In the genomic region with DNA sequence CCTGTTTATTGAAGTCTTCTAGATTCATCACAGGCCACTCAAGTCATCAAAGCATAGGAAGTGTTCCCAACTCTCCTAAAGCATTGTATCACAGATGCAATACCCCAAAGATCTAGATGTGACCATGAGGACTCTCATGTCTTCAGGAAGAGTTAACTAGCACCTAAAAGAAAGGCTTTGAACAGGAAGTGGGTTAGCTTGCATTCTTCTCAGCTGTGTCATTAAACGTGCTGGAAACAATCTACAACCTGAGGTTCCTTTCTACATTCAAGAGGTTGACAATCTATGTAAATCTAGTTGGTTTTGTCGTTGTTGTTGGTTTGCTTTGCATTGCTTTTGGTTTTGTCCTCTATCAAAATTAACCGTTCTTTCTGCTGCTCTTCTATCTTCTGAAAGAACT, we compare ENCODE assay signal across 22 mouse cellular contexts. TPM values are rescaled to one million over a fixed set of nuclear protein-coding genes. Genes with fewer than 3 reads are reported as not detected.
DNase-seq lines count a peak whose midpoint lies in the region; ATAC-seq and TF ChIP-seq lines count a peak whose summit lies in the region.
"Had no signal": no experiment of that assay in that cellular context is flagged by ENCODE, and none has a peak within 500 bp of the region (broad histone marks: within the 10 kb centered on the region; RNA-seq: fewer than 3 reads in every experiment).

No protein-coding gene starts in this region.

- WGBS in hindbrain, embryonic 12.5 days: 80% methylated on average over 3 of the region's 3 CpGs
- 81% methylated on average over 3 of the region's 3 CpGs for WGBS in midbrain, embryonic 13.5 days

- ATAC-seq in inflammation-experienced regulatory T-cells, adult 6 months: peak; percentile 89
- ATAC-seq in hindbrain, embryonic 12.5 days (ENCODE audit: low FRiP score): no peak
- no peak for ATAC-seq in midbrain, embryonic 13.5 days
- ATAC-seq: forebrain, embryonic 13.5 days; forebrain, postnatal 0 days; hindbrain, embryonic 16.5 days had no signal

- H3K9me3 ChIP-seq in CH12.LX (replicated peaks; ENCODE audit: low read length): no peaks in the 10 kb centered on the region
- H3K9me3 ChIP-seq in hindbrain, embryonic 12.5 days (replicated peaks): no peaks in the 10 kb centered on the region
- H3K9me3 ChIP-seq in midbrain, embryonic 13.5 days: no peaks in the 10 kb centered on the region
- H3K9me3 ChIP-seq: embryonic facial prominence, embryonic 10.5 days; forebrain, embryonic 13.5 days; heart, embryonic 15.5 days had no signal

- no peaks in the 10 kb centered on the region for H3K79me2 ChIP-seq in CH12.LX (replicated peaks; ENCODE audit: control insufficient read depth, extremely low read depth, insufficient read depth, poor library complexity, severe bottlenecking)

- H3K36me3 ChIP-seq in CH12.LX (replicated peaks in 1 of 2; ENCODE audit: control insufficient read depth in 1 of 2, insufficient read depth in 1 of 2, low read length in 1 of 2): no peaks in the 10 kb centered on the region
- H3K36me3 ChIP-seq in hindbrain, embryonic 12.5 days: no peaks in the 10 kb centered on the region
- no peaks in the 10 kb centered on the region for H3K36me3 ChIP-seq in midbrain, embryonic 13.5 days
- H3K36me3 ChIP-seq: embryonic facial prominence, embryonic 10.5 days; heart, embryonic 15.5 days had no signal

- no peaks in the 10 kb centered on the region for H3K4me1 ChIP-seq in CH12.LX (ENCODE audit: control insufficient read depth in 1 of 2, insufficient read depth in 2 of 2)
- no peaks in the 10 kb centered on the region for H3K4me1 ChIP-seq in hindbrain, embryonic 12.5 days
- 0 out of 2 replicates have a peak, but pooled peaks cover 3% of the 10 kb centered on the region for H3K4me1 ChIP-seq in midbrain, embryonic 13.5 days (replicated peaks)
- H3K4me1 ChIP-seq: embryonic facial prominence, embryonic 10.5 days; forebrain, embryonic 13.5 days; heart, embryonic 15.5 days had no signal

- H3K27me3 ChIP-seq in CH12.LX (replicated peaks): no peaks in the 10 kb centered on the region
- H3K27me3 ChIP-seq in hindbrain, embryonic 12.5 days: no peaks in the 10 kb centered on the region
- H3K27me3 ChIP-seq in midbrain, embryonic 13.5 days: no peaks in the 10 kb centered on the region
- H3K27me3 ChIP-seq: forebrain, embryonic 13.5 days; heart, embryonic 15.5 days had no signal

- TF ChIP-seq CTCF in CH12.LX (conservative IDR thresholded peaks at IDR 0.05 in 1 of 2, IDR thresholded peaks at IDR 0.05 in 1 of 2; ENCODE audit: low read depth in 2 of 2, low read length in 2 of 2): no peak

- DNase-seq in 3T3-L1 (ENCODE audit: low read depth, low spot score): peak; percentile 55
- peak; percentile 20 for DNase-seq in 416B (ENCODE audit: low read depth)
- DNase-seq in CH12.LX (ENCODE audit: extremely low read depth): no peak
- no peak for DNase-seq in left cerebral cortex, adult 8-10 months (ENCODE audit: low spot score in 2 of 2)
- DNase-seq in liver: no peak
- DNase-seq: adrenal gland, adult 2 months; adrenal gland, postnatal 25 days; cerebellum, adult 2 months; cerebellum, postnatal 10 days; forebrain, postnatal 0 days; gastrocnemius, postnatal 14 days; heart, adult 2 months; heart, postnatal 14 days had no signal

- no peak for TF ChIP-seq EP300 in CH12.LX (IDR thresholded peaks at IDR 0.05; ENCODE audit: low read length)

- H3K9ac ChIP-seq in CH12.LX (ENCODE audit: insufficient read depth, low read depth): no peak overlapping the region
- no peak overlapping the region for H3K9ac ChIP-seq in hindbrain, embryonic 12.5 days
- no peak overlapping the region for H3K9ac ChIP-seq in midbrain, embryonic 13.5 days (replicated peaks)
- H3K9ac ChIP-seq: forebrain, embryonic 13.5 days; forebrain, postnatal 0 days; heart, embryonic 15.5 days had no signal

- dilution Hi-C loops in CH12.LX (cut with MboI; ENCODE audit: extremely low pct_ligation_motif_present, extremely low pct_unique_long_range_greater_than_20kb, low sequenced_read_pairs): no loop called here

- H3K4me2 ChIP-seq in CH12.LX (ENCODE audit: insufficient read depth, low read depth, poor library complexity, severe bottlenecking): no peak overlapping the region
- no peak overlapping the region for H3K4me2 ChIP-seq in hindbrain, embryonic 12.5 days (replicated peaks)
- no peak overlapping the region for H3K4me2 ChIP-seq in midbrain, embryonic 13.5 days (replicated peaks)
- H3K4me2 ChIP-seq: forebrain, embryonic 13.5 days; heart, embryonic 11.5 days; heart, embryonic 15.5 days had no signal

- in situ Hi-C loops in CH12.LX (cut with MboI; ENCODE audit: low pct_ligation_motif_present, low pct_unique_long_range_greater_than_20kb, low sequenced_read_pairs): loop anchor here (25.0 kb wide), 1 partner anchor 722 kb away; no protein-coding TSS in a partner anchor

- TF ChIP-seq RAD21 in CH12.LX (IDR thresholded peaks at IDR 0.05; ENCODE audit: low read depth, low read length): no peak

- no peak for TF ChIP-seq POLR2A in CH12.LX (IDR thresholded peaks at IDR 0.05; ENCODE audit: low read depth, low read length)

- H3K27ac ChIP-seq in CH12.LX (ENCODE audit: insufficient read depth, low read depth): no peak overlapping the region
- H3K27ac ChIP-seq in hindbrain, embryonic 12.5 days: no peak overlapping the region
- no peak overlapping the region for H3K27ac ChIP-seq in midbrain, embryonic 13.5 days
- H3K27ac ChIP-seq: embryonic facial prominence, embryonic 10.5 days; forebrain, embryonic 13.5 days; heart, adult 2 months; heart, embryonic 15.5 days had no signal

- H3K4me3 ChIP-seq in CH12.LX (replicated peaks in 1 of 3; ENCODE audit: low read depth in 2 of 3, low read length in 2 of 3, poor library complexity in 1 of 3): no peak overlapping the region
- no peak overlapping the region for H3K4me3 ChIP-seq in hindbrain, embryonic 12.5 days
- no peak overlapping the region for H3K4me3 ChIP-seq in midbrain, embryonic 13.5 days (replicated peaks)
- H3K4me3 ChIP-seq: embryonic facial prominence, embryonic 10.5 days; forebrain, embryonic 13.5 days; heart, adult 2 months; heart, embryonic 15.5 days had no signal

TF ChIP-seq in CH12.LX, 34 proteins besides CTCF, POLR2A, EP300 and RAD21:
- TF ChIP-seq BHLHE40 (IDR thresholded peaks at IDR 0.05; ENCODE audit: low read depth, low read length): 0 out of 2 replicates have a peak, but pooled peaks have one; percentile 14
- TF ChIP-seq PAX5 (IDR thresholded peaks at IDR 0.05; ENCODE audit: low read length): no peak
- no peak for TF ChIP-seq USF1 (IDR thresholded peaks at IDR 0.05; ENCODE audit: low read depth, low read length)
- TF ChIP-seq CHD1 (IDR thresholded peaks at IDR 0.05; ENCODE audit: low read depth, low read length): no peak
- TF ChIP-seq MEF2A (IDR thresholded peaks at IDR 0.05; ENCODE audit: borderline replicate concordance, low read depth, low read length): no peak
- TF ChIP-seq ELF1 (IDR thresholded peaks at IDR 0.05; ENCODE audit: low read depth, low read length): no peak

RNA-seq across cellular contexts. Expression of gene Scin, which starts 44.0 kb away (rescaled TPM):
- total RNA-seq in CH12.LX (2012; rRNA removed) (0.04 TPM in 1 of 2 replicates, not detected in the other), CH12.LX (2014; rRNA removed) (not detected in 2 replicates)
- polyA plus RNA-seq in CH12.LX (2012; ENCODE audit: insufficient read length, low read depth): not detected in 2 replicates
- 1 to 10 TPM; 2.1 to 9.3 (median 3.1) TPM for polyA plus RNA-seq in inflammation-experienced regulatory T-cells, adult 6 months (2017; shearing (Covaris generic))
- polyA plus RNA-seq in hindbrain, embryonic 12.5 days (2016; fragmentation: Nextera tagmentation; extraction: Ambion mirVana): 0.83 and 3.5 TPM in 2 replicates
- total RNA-seq in left cerebral cortex, adult 8-10 months (2022): under 1 TPM in 3 of 4 experiments, not detected in 1; 0.15 to 0.46 (median 0.27) TPM
- polyA plus RNA-seq in midbrain, embryonic 13.5 days (2015; fragmentation: Nextera tagmentation; extraction: Ambion mirVana): not detected in 2 replicates
- polyA plus RNA-seq: C2C12; embryonic facial prominence, embryonic 10.5 days; forebrain, embryonic 13.5 days; hindbrain, embryonic 16.5 days had no signal

RNA-seq across cellular contexts. Expression of gene Arl4a, which starts 52.2 kb away (rescaled TPM):
- total RNA-seq in CH12.LX (2012; rRNA removed) (24.7 and 25.4 TPM in 2 replicates), CH12.LX (2014; rRNA removed) (24.6 and 28.7 TPM in 2 replicates)
- polyA plus RNA-seq in CH12.LX (2012; ENCODE audit: insufficient read length, low read depth): 24.3 and 25.4 TPM in 2 replicates
- polyA plus RNA-seq in inflammation-experienced regulatory T-cells, adult 6 months (2017; shearing (Covaris generic)): 10 to 100 TPM; 83.7 to 93.0 (median 88.4) TPM
- 90.7 and 105 TPM in 2 replicates for polyA plus RNA-seq in hindbrain, embryonic 12.5 days (2016; fragmentation: Nextera tagmentation; extraction: Ambion mirVana)
- total RNA-seq in left cerebral cortex, adult 8-10 months (2022): 10 to 100 TPM; 39.2 to 44.6 (median 40.7) TPM
- 107 and 133 TPM in 2 replicates for polyA plus RNA-seq in midbrain, embryonic 13.5 days (2015; fragmentation: Nextera tagmentation; extraction: Ambion mirVana)

Comparison
In these comparisons a context has a peak if more than half of its experiments do, and no peak if none do; other contexts are left out.
1. DNase-seq: peak in 3T3-L1 (single experiment) and 416B (single experiment); none in CH12.LX (single experiment), left cerebral cortex, adult 8-10 months (0 of 2) and liver (single experiment).